In genomic region chr7:132236789-132237188, GRCm38 (mm10) we compare ENCODE assay signal across 23 mouse cellular contexts.
DNase-seq lines count a peak whose midpoint lies in the region; ATAC-seq and TF ChIP-seq lines count a peak whose summit lies in the region.
"Had no signal": no experiment of that assay in that cellular context is flagged by ENCODE, and none has a peak within 500 bp of the region (broad histone marks: within the 10 kb centered on the region; RNA-seq: fewer than 3 reads in every experiment).

No protein-coding gene starts in this region.

- H3K4me2 ChIP-seq in forebrain, embryonic 11.5 days (ENCODE audit: low read depth, low read length, severe bottlenecking) = no peak overlapping the region
- no peak overlapping the region for H3K4me2 ChIP-seq in intestine, embryonic 16.5 days (ENCODE audit: low read depth, low read length)
- H3K4me2 ChIP-seq in intestine, embryonic 15.5 days (replicated peaks) = no peak overlapping the region
- H3K4me2 ChIP-seq: embryonic facial prominence, embryonic 13.5 days; hindbrain, embryonic 15.5 days; limb, embryonic 13.5 days; liver, embryonic 12.5 days; lung, embryonic 15.5 days had no signal

- H3K9ac ChIP-seq in forebrain, embryonic 11.5 days (ENCODE audit: low read length) = no peak overlapping the region
- H3K9ac ChIP-seq in intestine, embryonic 16.5 days (ENCODE audit: low read depth, low read length) = no peak overlapping the region
- H3K9ac ChIP-seq in intestine, embryonic 15.5 days = no peak overlapping the region
- H3K9ac ChIP-seq: embryonic facial prominence, embryonic 13.5 days; hindbrain, embryonic 15.5 days; limb, embryonic 13.5 days; liver, embryonic 12.5 days; lung, embryonic 15.5 days had no signal

- WGBS in forebrain, embryonic 10.5 days = 83% methylated on average over 8 of the region's 8 CpGs
- WGBS in forebrain, embryonic 11.5 days = 83% methylated on average over 8 of the region's 8 CpGs
- 66% methylated on average over 8 of the region's 8 CpGs for WGBS in intestine, embryonic 16.5 days
- 77% methylated on average over 8 of the region's 8 CpGs for WGBS in intestine, embryonic 15.5 days
- WGBS in lung, adult 2 months = 63% methylated on average over 8 of the region's 8 CpGs

- no peak for TF ChIP-seq POLR2A in lung, adult 2 months (IDR thresholded peaks at IDR 0.05; ENCODE audit: borderline replicate concordance, extremely low read depth, low read depth, low read length)

- peaks cover 50% of the 10 kb centered on the region for H3K36me3 ChIP-seq in forebrain, embryonic 10.5 days (replicated peaks)
- H3K36me3 ChIP-seq in forebrain, embryonic 11.5 days (ENCODE audit: control insufficient read depth, insufficient read depth, low read length) = no peaks in the 10 kb centered on the region
- H3K36me3 ChIP-seq in intestine, embryonic 16.5 days (ENCODE audit: control insufficient read depth, insufficient read depth, low read length) = peaks cover 3% of the 10 kb centered on the region
- H3K36me3 ChIP-seq in intestine, embryonic 15.5 days = peaks cover 9% of the 10 kb centered on the region; the same call in 1 of the 2 replicates
- H3K36me3 ChIP-seq: hindbrain, embryonic 15.5 days had no signal

- peak overlapping the region; percentile 11; the same call in 1 of the 2 replicates for H3K27ac ChIP-seq in forebrain, embryonic 10.5 days
- no peak overlapping the region for H3K27ac ChIP-seq in forebrain, embryonic 11.5 days (ENCODE audit: low read depth, low read length)
- H3K27ac ChIP-seq in intestine, embryonic 16.5 days (ENCODE audit: low read length) = peak overlapping the region; percentile 19
- no peak overlapping the region for H3K27ac ChIP-seq in intestine, embryonic 15.5 days
- H3K27ac ChIP-seq: hindbrain, embryonic 15.5 days; kidney, postnatal 0 days; limb, embryonic 13.5 days; liver, embryonic 12.5 days had no signal

- H3K27me3 ChIP-seq in forebrain, embryonic 10.5 days (ENCODE audit: poor library complexity, severe bottlenecking) = no peaks in the 10 kb centered on the region
- no peaks in the 10 kb centered on the region for H3K27me3 ChIP-seq in forebrain, embryonic 11.5 days (ENCODE audit: control insufficient read depth, insufficient read depth, low read length)
- H3K27me3 ChIP-seq in intestine, embryonic 16.5 days (replicated peaks; ENCODE audit: control insufficient read depth, insufficient read depth, low read length) = no peaks in the 10 kb centered on the region
- H3K27me3 ChIP-seq in intestine, embryonic 15.5 days (replicated peaks) = no peaks in the 10 kb centered on the region
- H3K27me3 ChIP-seq: embryonic facial prominence, embryonic 13.5 days; hindbrain, embryonic 15.5 days; limb, embryonic 13.5 days; liver, embryonic 12.5 days; lung, embryonic 15.5 days had no signal

- no peak for ATAC-seq in forebrain, embryonic 11.5 days (replicated peaks; ENCODE audit: low FRiP score)
- ATAC-seq in intestine, embryonic 16.5 days = no peak
- no peak for ATAC-seq in intestine, embryonic 15.5 days
- ATAC-seq: forebrain, embryonic 16.5 days; liver, embryonic 12.5 days had no signal

- H3K9me3 ChIP-seq in forebrain, embryonic 10.5 days = no peaks in the 10 kb centered on the region
- H3K9me3 ChIP-seq in forebrain, embryonic 11.5 days (ENCODE audit: control insufficient read depth, low read length) = no peaks in the 10 kb centered on the region
- H3K9me3 ChIP-seq in intestine, embryonic 16.5 days (ENCODE audit: control insufficient read depth, low read length) = no peaks in the 10 kb centered on the region
- H3K9me3 ChIP-seq in intestine, embryonic 15.5 days = no peaks in the 10 kb centered on the region
- H3K9me3 ChIP-seq: embryonic facial prominence, embryonic 13.5 days; hindbrain, embryonic 15.5 days; limb, embryonic 13.5 days; liver, embryonic 12.5 days; lung, embryonic 15.5 days had no signal

- TF ChIP-seq CTCF in lung, adult 2 months (IDR thresholded peaks at IDR 0.05; ENCODE audit: insufficient read depth, low read length) = no peak

- H3K4me3 ChIP-seq in forebrain, embryonic 10.5 days = no peak overlapping the region
- H3K4me3 ChIP-seq in forebrain, embryonic 11.5 days (ENCODE audit: low read depth, low read length) = no peak overlapping the region
- H3K4me3 ChIP-seq in intestine, embryonic 16.5 days (ENCODE audit: low read length) = no peak overlapping the region
- no peak overlapping the region for H3K4me3 ChIP-seq in intestine, embryonic 15.5 days (replicated peaks)
- H3K4me3 ChIP-seq in lung, adult 2 months (replicated peaks; ENCODE audit: extremely low read depth, low read depth, low read length) = no peak overlapping the region
- H3K4me3 ChIP-seq: embryonic facial prominence, embryonic 13.5 days; erythroblast, embryonic 14.5 days; hindbrain, embryonic 15.5 days; limb, embryonic 13.5 days; liver, embryonic 12.5 days; lung, embryonic 15.5 days had no signal

- DNase-seq in forebrain, embryonic 10.5 days (ENCODE audit: extremely low spot score, low spot score) = no peak
- no peak for DNase-seq in forebrain, embryonic 11.5 days (ENCODE audit: low spot score)
- peak; percentile 45 to 65 for DNase-seq in kidney, postnatal 36 days
- DNase-seq in kidney, adult 11 months = no peak
- peak; percentile 27 for DNase-seq in lung, postnatal 36 days
- DNase-seq in lung, adult 2 months = no peak
- DNase-seq: cerebellum, adult 18-20 months; cerebellum, postnatal 36 days; embryo, embryonic 11 days; gastrocnemius, postnatal 36 days; midbrain, embryonic 14.5 days; thymus, adult 2 months; thymus, postnatal 4 days had no signal

- peaks cover 21% of the 10 kb centered on the region for H3K4me1 ChIP-seq in forebrain, embryonic 10.5 days
- peaks cover 3% of the 10 kb centered on the region; the same call in 1 of the 2 replicates for H3K4me1 ChIP-seq in forebrain, embryonic 11.5 days (replicated peaks; ENCODE audit: control insufficient read depth, insufficient read depth, low read length)
- 0 out of 2 replicates have a peak, but pooled peaks cover 6% of the 10 kb centered on the region for H3K4me1 ChIP-seq in intestine, embryonic 16.5 days (ENCODE audit: control insufficient read depth, insufficient read depth, low read length)
- 0 out of 2 replicates have a peak, but pooled peaks cover 7% of the 10 kb centered on the region for H3K4me1 ChIP-seq in intestine, embryonic 15.5 days (replicated peaks)
- peaks cover 7% of the 10 kb centered on the region; the same call in 1 of the 2 replicates for H3K4me1 ChIP-seq in lung, adult 2 months (ENCODE audit: control insufficient read depth, insufficient read depth, low read length)
- H3K4me1 ChIP-seq: hindbrain, embryonic 15.5 days; liver, embryonic 12.5 days had no signal

Comparison
In these comparisons a context has a peak if more than half of its experiments do, and no peak if none do; other contexts are left out.
1. DNase-seq: peak in kidney, postnatal 36 days (2 of 2) and lung, postnatal 36 days (single experiment); none in forebrain, embryonic 10.5 days (single experiment), forebrain, embryonic 11.5 days (single experiment), kidney, adult 11 months (single experiment) and lung, adult 2 months (single experiment).
2. H3K27ac ChIP-seq: peak in forebrain, embryonic 10.5 days (single experiment) and intestine, embryonic 16.5 days (single experiment); none in forebrain, embryonic 11.5 days (single experiment) and intestine, embryonic 15.5 days (single experiment).